Mouse (Mus musculus): ENCODE results near the gene Lad1. TPM values are rescaled to one million over a fixed set of nuclear protein-coding genes. Genes with fewer than 3 reads are reported as not detected.

The Lad1 gene
- 10 to 100 TPM in 1 of 2 experiments, 1 to 10 TPM in 1; 7.3 to 10.3 TPM for total RNA-seq (2021)

GRCm38 (mm10) chr1:135818481-135819086, at the start of gene Lad1:
Lad1 (plus strand) TSS chr1:135818598.
- DNase-seq, result peak; percentile 26

- no peak for DNase-seq
Measured at GRCm38 (mm10) chr1:135770237-135770636, 48.2 kb upstream of the Lad1 start.

GRCm38 (mm10) chr1:135770896-135771572, 47.4 kb upstream of the Lad1 start:
- peak; percentile 67 for DNase-seq

DNA sequence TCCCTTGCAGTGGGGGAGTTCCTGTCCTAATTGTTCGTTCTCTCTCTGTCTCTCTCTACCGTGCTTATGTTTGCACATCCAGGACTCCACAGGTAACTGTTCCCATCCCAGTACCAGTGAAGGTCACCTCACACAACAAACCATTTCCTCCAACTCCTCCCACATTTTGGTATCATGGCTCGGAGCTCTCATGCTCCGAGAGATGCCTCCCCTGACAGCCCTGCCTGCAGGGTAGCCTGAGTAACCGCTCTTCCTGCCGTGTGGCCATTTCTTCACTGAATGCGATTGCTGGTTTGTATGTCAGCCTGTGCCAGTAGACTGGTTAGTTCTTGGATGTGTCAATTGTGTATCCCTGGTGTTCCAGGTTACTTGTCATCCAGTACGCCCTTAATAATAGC, 46.8 kb upstream of the Lad1 start:
- no peak for DNase-seq

- no peak for DNase-seq
Measured at GRCm38 (mm10) chr1:135776596-135776995, 41.8 kb upstream of the Lad1 start.

DNA sequence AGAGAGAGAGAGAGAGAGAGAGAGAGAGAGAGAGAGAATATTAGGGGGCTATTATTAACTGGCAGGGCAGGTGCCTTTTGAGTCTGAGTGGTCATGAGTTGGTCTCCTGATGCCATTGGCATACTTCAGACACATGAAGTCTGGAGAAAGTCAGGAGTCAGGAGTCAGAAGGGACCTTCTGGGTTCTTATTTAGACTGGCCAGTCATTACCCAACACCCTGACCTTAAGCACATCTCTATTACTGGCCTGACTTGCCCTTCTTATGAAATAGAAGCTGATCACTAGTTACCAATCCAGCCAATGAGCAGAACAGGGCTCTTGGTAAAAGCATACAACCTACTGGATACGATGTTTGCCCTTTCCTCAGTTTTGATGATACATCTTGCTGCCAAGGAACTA, 41.4 kb upstream of the Lad1 start:
- DNase-seq, result no peak

DNA sequence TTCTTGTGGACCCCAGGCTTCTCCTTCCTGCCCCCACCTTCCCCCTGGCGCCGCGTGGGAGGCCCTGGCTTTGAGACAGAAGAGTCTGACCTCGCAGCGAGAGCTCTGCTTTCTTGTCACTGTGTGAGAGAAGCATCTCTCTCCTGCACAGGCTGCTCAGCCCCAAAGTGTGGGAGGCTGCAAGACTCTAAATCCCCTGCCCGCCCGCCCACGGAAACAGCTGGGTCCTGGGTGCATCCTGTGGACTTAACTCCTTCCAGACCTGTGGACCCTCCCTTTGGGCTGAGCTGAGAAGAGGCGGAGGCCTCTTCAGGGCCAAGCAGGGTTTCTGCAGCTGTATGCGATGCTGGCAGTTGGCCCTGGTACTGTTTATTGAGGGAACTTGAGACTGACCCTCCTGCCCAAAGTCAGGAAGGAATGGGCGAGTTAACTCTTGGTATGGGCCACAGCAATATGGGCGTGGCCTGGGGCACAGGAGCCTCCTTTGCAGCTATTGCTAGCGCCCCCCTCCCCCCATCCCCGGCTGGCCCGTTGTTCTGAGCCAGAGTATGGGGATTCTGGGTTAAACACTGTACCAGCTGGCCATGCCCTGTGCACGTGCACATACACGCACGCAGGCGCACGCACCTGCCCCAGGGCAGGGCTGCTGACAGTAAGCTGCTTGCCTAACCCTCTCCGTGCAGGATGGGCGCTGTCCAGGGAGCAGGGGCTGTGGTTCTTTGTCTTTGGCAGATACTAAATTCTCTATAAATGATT, 39.4 kb upstream of the Lad1 start, which contains the start of gene Tnni1:
Gene Tnni1, plus strand, starts transcription at position 655 of the 756 bp plus-strand sequence.
- DNase-seq, result peak; percentile 77

DNA sequence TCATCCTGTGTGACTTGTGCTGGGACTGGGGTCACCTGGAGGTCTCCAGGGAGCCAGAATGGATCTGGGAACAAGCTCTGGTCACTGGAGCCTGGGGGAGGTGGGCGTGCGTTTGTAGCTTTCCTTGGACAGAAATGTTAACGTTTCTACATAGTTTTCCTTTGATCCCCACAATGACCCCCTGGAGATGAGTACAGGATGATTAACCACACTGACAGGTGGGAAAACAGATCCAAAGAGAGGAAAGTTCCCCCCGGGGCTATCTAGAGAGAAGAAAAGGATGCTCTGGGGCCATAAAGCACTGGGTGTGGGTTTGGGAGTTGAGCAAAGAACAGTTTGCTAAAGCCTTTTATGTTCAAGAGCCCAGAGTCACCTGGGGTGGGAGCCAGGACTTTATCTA, 37.7 kb upstream of the Lad1 start:
- DNase-seq, result no peak

DNA sequence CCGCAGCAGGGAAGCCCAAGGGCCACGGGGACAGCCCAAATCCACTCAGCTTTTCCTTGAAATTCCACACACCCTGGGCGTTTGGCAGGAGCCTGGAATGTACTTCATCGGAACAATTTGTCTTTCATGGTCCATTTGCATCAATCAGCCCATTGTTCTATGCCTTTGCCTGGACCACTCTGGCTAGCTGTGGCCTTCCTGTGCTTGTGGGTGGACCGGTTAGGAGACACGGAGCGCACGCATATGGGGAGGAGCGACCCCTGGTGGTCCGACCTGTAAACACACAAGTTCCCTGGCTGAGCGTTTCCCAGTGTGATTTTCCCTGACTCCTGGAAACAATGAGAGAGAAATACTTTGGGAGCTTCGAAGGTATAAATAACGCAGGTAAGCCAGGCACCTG, 37.2 kb upstream of the Lad1 start:
- DNase-seq, result peak; percentile 89

GRCm38 (mm10) chr1:135782816-135783215, 35.6 kb upstream of the Lad1 start:
- DNase-seq, result no peak

DNA sequence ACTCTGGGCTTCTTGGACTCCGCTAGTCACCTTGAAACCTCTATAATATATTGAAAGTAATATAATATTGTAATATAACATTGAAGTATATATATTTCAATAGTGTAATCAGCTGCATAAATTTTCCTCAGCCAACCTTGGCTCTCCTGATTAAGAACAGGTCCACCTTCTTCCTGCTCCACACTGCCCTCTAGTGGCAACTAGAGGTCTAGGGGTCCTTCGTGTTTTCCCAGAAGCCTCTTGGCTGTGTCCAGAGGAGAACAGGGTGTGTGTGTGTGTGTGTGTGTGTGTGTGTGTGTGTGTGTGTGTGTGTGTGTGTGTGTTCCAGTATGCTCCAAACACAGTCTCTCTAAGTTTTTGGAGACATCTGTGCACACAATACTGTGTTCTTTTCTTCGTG, 30.6 kb upstream of the Lad1 start:
- DNase-seq, result peak; percentile 91

GRCm38 (mm10) chr1:135788708-135789107, 29.7 kb upstream of the Lad1 start:
- DNase-seq, result peak; percentile 62

- DNase-seq, result peak; percentile 89
Measured at GRCm38 (mm10) chr1:135789815-135790214, 28.6 kb upstream of the Lad1 start.

DNA sequence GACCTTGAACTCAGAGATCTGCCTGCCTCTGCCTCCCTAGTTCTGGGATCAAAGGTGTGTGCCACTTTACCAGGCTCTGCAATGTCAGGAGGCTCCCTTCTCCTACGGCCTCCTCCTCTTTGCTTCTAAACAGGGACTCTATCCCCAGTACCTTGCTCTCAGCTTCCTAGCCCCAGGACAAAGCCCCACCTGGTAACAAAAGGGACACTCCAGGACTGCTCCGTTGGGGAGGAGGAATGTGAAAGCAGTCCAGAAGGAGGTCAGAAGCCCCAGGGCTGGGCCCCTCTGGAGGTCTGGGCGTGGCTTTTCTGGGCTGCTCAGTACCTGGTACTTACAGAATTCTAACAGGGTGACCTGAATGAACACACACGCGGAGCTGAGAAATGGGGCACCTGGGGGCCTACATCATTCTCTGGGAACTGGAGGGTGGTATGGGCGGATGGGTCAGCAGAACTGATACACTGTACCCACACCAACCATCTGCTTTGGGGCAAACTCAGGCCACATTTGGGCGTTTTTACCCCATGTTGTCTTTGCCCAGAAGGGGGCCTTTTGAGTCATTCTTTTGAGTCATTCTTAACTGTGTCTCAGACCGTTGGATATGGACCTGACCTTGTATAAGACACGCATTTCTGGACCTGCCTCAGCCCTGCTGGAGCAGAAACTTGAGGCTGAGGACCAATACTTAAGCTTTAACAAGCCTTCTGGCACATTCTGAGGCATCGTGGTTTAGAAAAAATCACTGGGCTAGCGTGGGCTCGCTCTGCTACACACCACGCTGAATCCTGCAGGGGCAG, 26.1 kb upstream of the Lad1 start:
- DNase-seq, result no peak

DNA sequence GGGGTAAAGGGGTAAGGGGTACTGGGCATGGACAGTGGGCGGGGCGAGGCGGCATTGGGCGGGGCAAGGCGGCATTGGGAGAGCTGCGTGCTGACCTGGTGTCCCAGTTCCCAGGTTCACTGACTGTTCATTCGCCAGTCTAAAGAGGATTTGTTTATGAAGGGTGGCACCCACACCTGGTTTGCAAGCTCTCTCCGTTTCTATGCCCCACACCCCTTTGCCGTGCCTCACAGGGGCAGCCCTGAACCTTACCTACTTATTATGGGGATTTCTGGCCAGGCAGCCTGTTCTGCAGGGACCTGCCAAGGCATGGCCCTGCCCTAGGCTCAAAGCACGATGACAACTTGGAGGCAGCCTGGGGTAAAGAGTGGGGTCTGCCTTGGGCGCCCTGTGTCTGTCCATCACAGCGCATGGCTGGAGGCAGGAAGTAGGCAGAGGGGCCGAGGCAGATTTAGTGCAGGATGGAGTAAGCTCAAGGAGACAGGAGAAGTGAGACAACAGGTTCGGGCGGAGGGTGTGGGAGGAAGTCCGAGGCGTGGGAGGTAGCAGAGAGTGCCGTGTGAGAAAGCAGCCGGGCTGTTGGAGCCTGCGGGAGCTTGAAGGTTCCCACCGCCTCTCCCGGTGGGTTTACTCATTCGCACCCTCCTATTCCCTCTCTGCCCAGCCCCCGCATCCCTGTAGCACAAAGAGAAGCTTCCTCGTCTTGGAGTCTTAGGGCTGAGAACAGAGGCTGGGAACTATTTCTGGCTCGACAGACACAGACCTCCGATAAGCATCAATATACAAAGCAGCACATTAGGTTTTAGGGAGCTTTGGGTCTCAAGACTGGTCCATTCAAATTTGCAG, 24.8 kb upstream of the Lad1 start:
- DNase-seq, result peak; percentile 57

DNA sequence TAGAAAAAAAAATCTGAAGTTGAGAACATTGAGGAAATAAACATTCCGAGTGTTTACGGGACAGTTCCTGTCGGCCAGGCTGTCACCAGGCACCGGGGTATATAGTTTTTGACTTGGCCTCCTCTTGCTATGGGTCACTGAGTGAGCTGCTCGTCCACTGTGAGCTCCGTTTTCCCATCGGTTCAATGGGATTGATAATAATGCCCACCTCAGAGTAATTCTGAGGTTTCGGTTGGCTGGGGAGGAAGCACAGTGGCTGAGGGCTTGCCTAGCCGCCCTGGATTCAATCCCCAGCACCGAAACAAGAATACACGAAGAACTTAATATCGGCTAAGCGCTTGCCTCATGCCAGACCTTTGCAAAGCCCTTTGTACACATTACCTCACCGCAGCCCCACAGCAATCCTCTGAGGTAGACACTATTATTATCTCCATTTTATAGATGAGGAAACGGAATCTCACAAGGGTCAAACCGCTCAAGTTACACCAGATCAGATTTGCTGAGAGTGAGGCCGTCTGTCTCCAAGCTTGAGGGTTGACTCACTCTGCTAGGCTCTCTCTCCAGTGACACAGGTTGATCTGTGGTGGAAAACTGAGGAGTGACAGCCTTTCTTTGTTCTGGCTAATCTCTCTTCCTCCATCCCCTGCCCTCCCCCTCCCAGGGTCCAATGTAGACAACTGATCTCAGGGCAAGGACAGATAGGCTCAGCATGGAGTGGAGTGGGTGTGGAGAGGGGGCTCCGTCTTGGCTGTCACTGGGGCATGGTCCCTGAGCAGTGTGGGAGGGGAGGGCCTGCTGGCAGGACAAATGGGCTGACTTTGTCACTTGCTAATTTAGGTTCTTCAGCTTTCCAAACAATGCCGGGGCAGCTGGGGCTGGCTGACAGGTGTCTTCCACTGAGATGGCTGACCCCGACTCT, 23.9 kb upstream of the Lad1 start:
- DNase-seq, result peak; percentile 36

DNA sequence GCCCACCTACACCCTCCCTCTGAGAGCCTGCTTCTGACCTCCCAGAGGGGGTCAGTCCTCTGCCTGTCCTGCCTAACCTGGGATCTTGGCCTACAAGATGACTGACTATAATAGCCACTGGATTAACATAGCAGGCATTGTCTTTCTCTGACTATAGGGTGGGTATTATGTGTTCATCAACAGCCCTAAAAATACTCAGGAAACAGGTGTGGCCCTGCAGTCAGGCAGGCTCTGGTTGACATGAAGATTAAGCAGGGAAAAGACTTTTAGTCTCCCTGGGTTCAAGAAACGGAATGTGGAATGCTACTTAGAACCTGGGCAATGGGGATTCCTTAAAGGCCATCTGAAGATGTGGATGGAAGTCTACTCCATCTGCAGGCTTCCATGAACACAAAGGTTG, 19.9 kb upstream of the Lad1 start:
- DNase-seq, result peak; percentile 3

GRCm38 (mm10) chr1:135799109-135799627, 19.2 kb upstream of the Lad1 start:
- peak; percentile 75 for DNase-seq

DNA sequence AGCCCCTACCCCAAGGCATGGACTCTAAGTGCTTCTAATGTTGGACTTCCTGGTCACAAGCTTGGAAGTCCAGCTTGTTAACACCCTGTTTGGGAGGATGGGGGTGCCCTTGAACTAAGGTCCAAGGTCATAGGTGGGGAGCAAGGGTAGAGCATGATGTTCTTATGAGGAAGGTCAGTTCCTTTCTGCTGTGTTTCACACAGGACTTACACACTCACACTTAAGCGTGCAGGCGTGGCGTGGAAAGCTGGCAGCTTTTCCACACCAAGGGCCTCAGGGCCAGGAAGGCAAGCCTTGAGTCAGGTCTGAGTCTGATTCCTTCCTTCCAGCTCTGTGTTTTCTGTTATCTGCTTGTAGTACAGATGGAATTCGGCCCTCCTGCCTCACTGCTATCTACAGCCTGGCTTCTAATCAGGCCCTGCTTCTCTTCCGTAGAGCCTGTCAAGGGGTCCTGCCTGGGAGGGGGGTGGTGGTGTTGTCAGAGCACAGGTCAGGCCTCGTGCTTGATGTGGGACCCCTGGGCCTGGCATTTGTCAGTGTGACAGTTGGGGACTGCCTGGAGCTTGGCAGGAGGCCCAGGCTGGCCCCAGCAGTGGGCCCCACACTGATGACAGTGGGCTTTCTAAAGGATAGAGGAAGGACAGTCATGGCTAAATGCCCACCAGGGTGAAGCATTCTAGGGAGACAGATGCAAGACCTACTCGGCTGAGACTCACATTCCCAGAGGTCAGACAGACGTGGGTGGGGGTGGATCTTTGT, 18.0 kb upstream of the Lad1 start:
- peak; percentile 87 for DNase-seq

DNA sequence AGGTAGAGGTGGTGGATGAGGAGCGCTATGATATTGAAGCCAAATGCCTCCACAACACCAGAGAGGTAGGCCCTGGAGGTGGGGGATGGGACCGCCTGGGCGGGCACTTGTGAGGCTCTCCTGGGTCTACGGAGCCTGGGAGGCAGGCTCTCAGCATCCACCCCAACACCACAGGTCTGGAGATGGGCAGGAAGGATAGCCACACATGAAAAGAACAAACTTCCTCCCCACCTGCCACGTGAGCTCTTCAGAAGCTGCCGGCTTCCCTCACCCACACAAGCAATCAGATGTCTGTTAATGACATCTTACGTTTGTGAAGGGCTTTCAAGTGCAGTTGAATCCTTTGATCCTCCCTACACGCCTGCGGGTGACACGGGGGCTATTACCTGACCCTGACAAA, 10.9 kb upstream of the Lad1 start:
- no peak for DNase-seq

All from heart, postnatal 4 days (tissue).